Mouse (Mus musculus) hindbrain, embryonic 13.5 days (tissue): Measurements from ENCODE around the gene Rex1bd. TPM values are rescaled to one million over a fixed set of nuclear protein-coding genes. Genes with fewer than 3 reads are reported as not detected.

Source experiments
- ATAC-seq: fragments of 200-750 bp; cut with Nextera tagmentation; 2 replicates; pipeline ENCODE4 v1.8.0; 2017; ENCODE audit warnings: moderate TSS enrichment; ENCODE audit not compliant: low FRiP score
- H3K27ac ChIP-seq: fragments of 300-500 bp; sonication (generic); 2 replicates; pipeline ENCODE4 v1.5.1; 2015; ENCODE audit warnings: inconsistent platforms, mild to moderate bottlenecking, moderate library complexity
- H3K27me3 ChIP-seq: fragments of 300-500 bp; sonication (generic); 2 replicates; pipeline ENCODE4 v1.6.1; 2015; ENCODE audit warnings: mild to moderate bottlenecking, inconsistent platforms
- H3K36me3 ChIP-seq: fragments of 300-500 bp; sonication (generic); 2 replicates; pipeline ENCODE4 v1.6.1; 2015; ENCODE audit warnings: mild to moderate bottlenecking, inconsistent platforms
- H3K4me1 ChIP-seq: fragments of 300-500 bp; sonication (generic); replicated peaks from 2 replicates; pipeline ENCODE4 v1.6.1; 2015; ENCODE audit warnings: inconsistent platforms
- H3K4me2 ChIP-seq: fragments of 300-500 bp; sonication (generic); 2 replicates; pipeline ENCODE4 v1.6.1; 2015; ENCODE audit warnings: inconsistent platforms, mild to moderate bottlenecking, moderate library complexity
- H3K4me3 ChIP-seq: fragments of 300-500 bp; sonication (generic); 2 replicates; pipeline ENCODE4 v1.5.1; 2015; ENCODE audit warnings: mild to moderate bottlenecking, inconsistent platforms
- H3K9ac ChIP-seq: fragments of 300-500 bp; sonication (generic); 2 replicates; pipeline ENCODE4 v1.6.1; 2015; ENCODE audit warnings: mild to moderate bottlenecking, inconsistent platforms
- H3K9me3 ChIP-seq: fragments of 300-500 bp; sonication (generic); 2 replicates; pipeline ENCODE4 v1.6.1; 2016; ENCODE audit warnings: inconsistent platforms
- WGBS: fragments of 180-500 bp; shearing (Covaris S2); methylation state at CpG from one replicate; pipeline ENCODE4 v1.1.7; 2015; 5-methylcytosine and 5-hydroxymethylcytosine counted together
- polyA plus RNA-seq: library from polyadenylated mRNA; unstranded; fragments of >200 nt; fragmentation: Nextera tagmentation; extraction: Ambion mirVana; gene quantifications from 2 replicates; pipeline ENCODE4 v1.2.1, GENCODE M21; 2015

Gene Rex1bd
- polyA plus RNA-seq, 1 experiment from 2014 or later = 147 TPM

GRCm38 (mm10) chr8:70507027-70507393 is 458 bp upstream of the Rex1bd start:
- Histone ChIP-seq H3K27ac (peak overlapping the region; percentile 96), H3K4me1 (peaks cover 67% of the 10 kb centered on the region), H3K4me2 (0 out of 2 replicates have a peak overlapping the region, but pooled peaks have one; percentile 13), H3K9ac (peak overlapping the region; percentile 89; the same call in 1 of the 2 replicates), H3K27me3 (peaks cover 24% of the 10 kb centered on the region), H3K9me3 (no peaks in the 10 kb centered on the region), H3K36me3 (peaks cover 32% of the 10 kb centered on the region), H3K4me3 (peak overlapping the region; percentile 69)
- 65% methylated on average over 5 of the region's 5 CpGs for WGBS
- ATAC-seq = no peak

GRCm38 (mm10) chr8:70505698-70506327 is 739 bp downstream of the Rex1bd start:
- H3K36me3 ChIP-seq = peaks cover 32% of the 10 kb centered on the region
- peaks cover 67% of the 10 kb centered on the region for H3K4me1 ChIP-seq
- H3K27ac ChIP-seq = peak overlapping the region; percentile 96
- peak; percentile 27; the same call in 1 of the 2 replicates for ATAC-seq
- H3K4me3 ChIP-seq = peak overlapping the region; percentile 69
- H3K9ac ChIP-seq = peak overlapping the region; percentile 89
- WGBS = 36% methylated on average over 32 of the region's 32 CpGs
- peak overlapping the region; percentile 85 for H3K4me2 ChIP-seq
- H3K9me3 ChIP-seq = no peaks in the 10 kb centered on the region
- peaks cover 36% of the 10 kb centered on the region for H3K27me3 ChIP-seq

- whole genome bisulfite sequencing = 76% methylated on average over 3 of the region's 3 CpGs
- peak overlapping the region; percentile 85; the same call in 1 of the 2 replicates for H3K4me2 ChIP-seq
- 0 out of 2 replicates have a peak overlapping the region, but pooled peaks have one; percentile 89 for H3K9ac ChIP-seq
- H3K4me1 ChIP-seq = peaks cover 68% of the 10 kb centered on the region
- H3K4me3 ChIP-seq = peak overlapping the region; percentile 69; the same call in 1 of the 2 replicates
- peaks cover 32% of the 10 kb centered on the region for H3K36me3 ChIP-seq
- no peak for ATAC-seq
- peaks cover 46% of the 10 kb centered on the region for H3K27me3 ChIP-seq
- no peak overlapping the region for H3K27ac ChIP-seq
- H3K9me3 ChIP-seq = no peaks in the 10 kb centered on the region
Measured at GRCm38 (mm10) chr8:70504851-70505250, 1.7 kb downstream of the Rex1bd start.

- H3K4me1 ChIP-seq = peaks cover 64% of the 10 kb centered on the region
- H3K4me2 ChIP-seq = no peak overlapping the region
- H3K9me3 ChIP-seq = no peaks in the 10 kb centered on the region
- WGBS = 51% methylated on average over 16 of the region's 16 CpGs
- H3K9ac ChIP-seq = peak overlapping the region; percentile 40
- H3K27ac ChIP-seq = no peak overlapping the region; the same call in 1 of the 2 replicates
- no peak for ATAC-seq
- H3K27me3 ChIP-seq = peaks cover 51% of the 10 kb centered on the region
- H3K4me3 ChIP-seq = no peak overlapping the region
- peaks cover 32% of the 10 kb centered on the region for H3K36me3 ChIP-seq
Measured at GRCm38 (mm10) chr8:70504291-70504716, 2.2 kb downstream of the Rex1bd start.

- Histone ChIP-seq H3K36me3 (peaks cover 24% of the 10 kb centered on the region), H3K27ac (no peak overlapping the region), H3K4me1 (peaks cover 55% of the 10 kb centered on the region), H3K4me3 (peak overlapping the region; percentile 12; the same call in 1 of the 2 replicates), H3K4me2 (peak overlapping the region; percentile 19; the same call in 1 of the 2 replicates), H3K9ac (peak overlapping the region; percentile 3; the same call in 1 of the 2 replicates), H3K27me3 (peaks cover 62% of the 10 kb centered on the region), H3K9me3 (no peaks in the 10 kb centered on the region)
- no peak for ATAC-seq
- WGBS = 12% methylated on average over 46 of the region's 46 CpGs
Measured at GRCm38 (mm10) chr8:70503062-70503750, 3.3 kb downstream of the Rex1bd start.

- no peak overlapping the region for H3K9ac ChIP-seq
- peaks cover 18% of the 10 kb centered on the region for H3K36me3 ChIP-seq
- 30% methylated on average over 12 of the region's 12 CpGs for WGBS
- H3K4me1 ChIP-seq = peaks cover 55% of the 10 kb centered on the region
- no peak overlapping the region for H3K4me3 ChIP-seq
- H3K27ac ChIP-seq = no peak overlapping the region
- H3K9me3 ChIP-seq = no peaks in the 10 kb centered on the region
- peaks cover 69% of the 10 kb centered on the region for H3K27me3 ChIP-seq
- H3K4me2 ChIP-seq = no peak overlapping the region
- no peak for ATAC-seq
Measured at GRCm38 (mm10) chr8:70502540-70502939, 4.0 kb downstream of the Rex1bd start.

GRCm38 (mm10) chr8:70501820-70502529 is 4.6 kb downstream of the Rex1bd start:
- no peak for ATAC-seq
- Histone ChIP-seq H3K4me3 (0 out of 2 replicates have a peak overlapping the region, but pooled peaks have one; percentile 3), H3K27ac (no peak overlapping the region), H3K9ac (peak overlapping the region; percentile 51; the same call in 1 of the 2 replicates), H3K36me3 (peaks cover 12% of the 10 kb centered on the region), H3K4me1 (peaks cover 53% of the 10 kb centered on the region), H3K4me2 (peak overlapping the region; percentile 21; the same call in 1 of the 2 replicates), H3K27me3 (peaks cover 75% of the 10 kb centered on the region), H3K9me3 (no peaks in the 10 kb centered on the region)
- WGBS = 11% methylated on average over 23 of the region's 23 CpGs

- 6% methylated on average over 39 of the region's 39 CpGs for WGBS
- Histone ChIP-seq H3K9ac (no peak overlapping the region), H3K4me2 (peak overlapping the region; percentile 26), H3K27ac (no peak overlapping the region), H3K4me1 (peaks cover 48% of the 10 kb centered on the region), H3K9me3 (no peaks in the 10 kb centered on the region), H3K36me3 (peaks cover 11% of the 10 kb centered on the region; the same call in 1 of the 2 replicates), H3K4me3 (peak overlapping the region; percentile 15), H3K27me3 (peaks cover 88% of the 10 kb centered on the region)
- ATAC-seq = no peak
Measured at GRCm38 (mm10) chr8:70500386-70501301, 5.9 kb downstream of the Rex1bd start.

GRCm38 (mm10) chr8:70495771-70496062 is 10.8 kb downstream of the Rex1bd start:
- Histone ChIP-seq H3K9me3 (no peaks in the 10 kb centered on the region), H3K27me3 (peaks cover 100% of the 10 kb centered on the region), H3K36me3 (no peaks in the 10 kb centered on the region), H3K9ac (0 out of 2 replicates have a peak overlapping the region, but pooled peaks have one; percentile 43), H3K4me3 (peak overlapping the region; percentile 12; the same call in 1 of the 2 replicates), H3K4me2 (peak overlapping the region; percentile 17; the same call in 1 of the 2 replicates), H3K4me1 (peaks cover 38% of the 10 kb centered on the region), H3K27ac (no peak overlapping the region)
- no peak for ATAC-seq
- WGBS = 5% methylated on average over 12 of the region's 12 CpGs

- no peaks in the 10 kb centered on the region for H3K9me3 ChIP-seq
- H3K4me3 ChIP-seq = peak overlapping the region; percentile 12
- H3K27ac ChIP-seq = no peak overlapping the region
- H3K36me3 ChIP-seq = no peaks in the 10 kb centered on the region
- peaks cover 38% of the 10 kb centered on the region for H3K4me1 ChIP-seq
- WGBS = 3% methylated on average over 21 of the region's 21 CpGs
- peak overlapping the region; percentile 17; the same call in 1 of the 2 replicates for H3K4me2 ChIP-seq
- H3K9ac ChIP-seq = 0 out of 2 replicates have a peak overlapping the region, but pooled peaks have one; percentile 43
- H3K27me3 ChIP-seq = peaks cover 100% of the 10 kb centered on the region
- peak; percentile 29; the same call in 1 of the 2 replicates for ATAC-seq
Measured at GRCm38 (mm10) chr8:70495001-70495770, 11.4 kb downstream of the Rex1bd start.
